Mouse (Mus musculus) CD4-positive helper T cell, adult 2 months (primary cell): ENCODE measurements around the gene Arap1.

Experiments
- DNase-seq: peaks from one replicate; pipeline ENCODE4 v3.0.0-alpha.2; 2012; ENCODE audit warnings: low read depth, missing footprints, low spot score

Gene Arap1

GRCm38 (mm10) chr7:101394569-101394968, 46.7 kb downstream of the Arap1 start:
- no peak for DNase-seq

GRCm38 (mm10) chr7:101395471-101395870, 47.6 kb downstream of the Arap1 start:
- no peak for DNase-seq

- no peak for DNase-seq
Observed at GRCm38 (mm10) chr7:101397175-101397574, 49.3 kb downstream of the Arap1 start.

GRCm38 (mm10) chr7:101401510-101401909, 53.6 kb downstream of the Arap1 start:
- DNase-seq = no peak

GRCm38 (mm10) chr7:101403831-101404230, 56.0 kb downstream of the Arap1 start:
- DNase-seq = no peak

GRCm38 (mm10) chr7:101410267-101410936, 62.5 kb downstream of the Arap1 start, which contains the start of gene Gm45837:
TSS of gene Gm45837 (plus strand) at chr7:101410886.
- no peak for DNase-seq

GRCm38 (mm10) chr7:101412796-101413195, 64.9 kb downstream of the Arap1 start:
- peak; percentile 81 for DNase-seq

GRCm38 (mm10) chr7:101414209-101414608, 66.3 kb downstream of the Arap1 start:
- peak; percentile 35 for DNase-seq

- DNase-seq = no peak
Observed at GRCm38 (mm10) chr7:101414661-101415511, 67.0 kb downstream of the Arap1 start.

- no peak for DNase-seq
Observed at GRCm38 (mm10) chr7:101415512-101416100, 67.7 kb downstream of the Arap1 start.

- no peak for DNase-seq
Observed at GRCm38 (mm10) chr7:101416391-101416790, 68.5 kb downstream of the Arap1 start.

- DNase-seq = peak; percentile 43
Observed at GRCm38 (mm10) chr7:101419013-101419770, 71.3 kb downstream of the Arap1 start.

- DNase-seq = no peak
Observed at GRCm38 (mm10) chr7:101421529-101421928, 73.7 kb downstream of the Arap1 start, which contains the start of gene Pde2a. TSS of gene Pde2a (plus strand) at chr7:101421691.

GRCm38 (mm10) chr7:101422069-101422468, 74.2 kb downstream of the Arap1 start:
- DNase-seq = no peak

GRCm38 (mm10) chr7:101422646-101423045, 74.8 kb downstream of the Arap1 start:
- no peak for DNase-seq

- DNase-seq = no peak
Observed at GRCm38 (mm10) chr7:101423970-101424369, 76.1 kb downstream of the Arap1 start.

- DNase-seq = no peak
Observed at GRCm38 (mm10) chr7:101426692-101427091, 78.8 kb downstream of the Arap1 start.

- peak; percentile 47 for DNase-seq
Observed at GRCm38 (mm10) chr7:101427736-101428135, 79.9 kb downstream of the Arap1 start.

- DNase-seq = no peak
Observed at GRCm38 (mm10) chr7:101435038-101435437, 87.2 kb downstream of the Arap1 start.

GRCm38 (mm10) chr7:101437876-101438275, 90.0 kb downstream of the Arap1 start:
- DNase-seq = no peak

GRCm38 (mm10) chr7:101443093-101443492, 95.2 kb downstream of the Arap1 start:
- no peak for DNase-seq

- DNase-seq = no peak
Observed at GRCm38 (mm10) chr7:101444211-101444610, 96.3 kb downstream of the Arap1 start.
